Mouse (Mus musculus) lung, embryonic 15.5 days (tissue): ENCODE measurements at regions not wholly inside any gene's neighbourhood (a gene's known extent, or its start where the extent isn't known, plus 50 kb on each side); places are given as distances from the start of the nearest gene placed in this dataset.
A peak's percentile ranks its signal among the peaks of the same experiment; 100 is the strongest.

Experiments used
- ATAC-seq: fragments of 200-750 bp; cut with Nextera tagmentation; 2 replicates; pipeline ENCODE4 v1.8.0; 2017; ENCODE audit warnings: moderate number of reproducible peaks, borderline replicate concordance; ENCODE audit not compliant: low FRiP score, low TSS enrichment; ENCODE audit errors: extremely low read depth
- H3K27ac ChIP-seq: fragments of 300-500 bp; sonication (generic); 2 replicates; pipeline ENCODE4 v1.5.1; 2015; ENCODE audit warnings: moderate library complexity, mild to moderate bottlenecking, inconsistent platforms
- H3K27me3 ChIP-seq: fragments of 300-500 bp; sonication (generic); 2 replicates; pipeline ENCODE4 v1.6.1; 2015; ENCODE audit warnings: inconsistent platforms
- H3K36me3 ChIP-seq: fragments of 300-500 bp; sonication (generic); 2 replicates; pipeline ENCODE4 v1.6.1; 2015; ENCODE audit warnings: inconsistent platforms
- H3K4me1 ChIP-seq: fragments of 300-500 bp; sonication (generic); 2 replicates; pipeline ENCODE4 v1.6.1; 2015; ENCODE audit warnings: inconsistent platforms
- H3K4me2 ChIP-seq: fragments of 300-500 bp; sonication (generic); 2 replicates; pipeline ENCODE4 v1.6.1; 2015; ENCODE audit warnings: inconsistent platforms, mild to moderate bottlenecking, moderate library complexity
- H3K4me3 ChIP-seq: fragments of 300-500 bp; sonication (generic); 2 replicates; pipeline ENCODE4 v1.5.1; 2015; ENCODE audit warnings: mild to moderate bottlenecking, inconsistent platforms
- H3K9ac ChIP-seq: fragments of 300-500 bp; sonication (generic); 2 replicates; pipeline ENCODE4 v1.6.1; 2015; ENCODE audit warnings: inconsistent platforms
- H3K9me3 ChIP-seq: fragments of 300-500 bp; sonication (generic); 2 replicates; pipeline ENCODE4 v1.6.1; 2016; ENCODE audit warnings: inconsistent platforms
- WGBS: fragments of 180-500 bp; shearing (Covaris S2); methylation state at CpG from one replicate; pipeline ENCODE4 v1.1.7; 2015; 5-methylcytosine and 5-hydroxymethylcytosine counted together

DNA sequence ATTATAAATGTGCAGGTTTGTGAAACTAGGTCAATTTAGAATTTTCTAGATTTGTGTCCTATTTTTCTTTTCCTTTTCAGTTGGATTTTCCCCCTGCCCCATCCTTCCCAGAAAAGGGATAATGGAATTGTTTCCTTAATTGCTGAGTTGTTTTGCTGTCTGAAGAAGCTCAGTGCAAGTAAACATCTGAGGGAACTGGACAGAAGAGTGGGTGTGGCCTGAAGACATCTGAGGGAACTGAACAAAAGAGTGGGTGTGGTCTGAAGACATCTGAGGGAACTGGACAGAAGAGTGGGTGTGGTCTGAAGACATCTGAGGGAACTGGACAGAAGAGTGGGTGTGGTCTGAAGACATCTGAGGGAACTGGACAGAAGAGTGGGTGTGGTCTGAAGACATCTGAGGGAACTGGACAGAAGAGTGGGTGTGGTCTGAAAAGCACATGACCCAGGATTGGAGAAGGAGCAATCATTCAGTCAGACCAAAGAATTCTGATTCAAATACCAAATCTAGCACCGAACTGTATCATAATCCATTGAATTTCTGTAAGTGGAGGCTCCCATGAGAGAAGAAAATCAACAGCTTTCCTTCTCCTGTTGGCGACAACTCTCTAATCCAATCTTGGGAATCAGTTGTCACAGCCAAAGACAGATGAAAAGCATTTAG is 1479.8 kb downstream of the 4930444P10Rik start:
- no peaks in the 10 kb centered on the region for H3K36me3 ChIP-seq
- no peak overlapping the region for H3K27ac ChIP-seq
- no peak for ATAC-seq
- no peak overlapping the region for H3K4me2 ChIP-seq
- 93% methylated on average over 2 of the region's 2 CpGs for WGBS
- H3K27me3 ChIP-seq = no peaks in the 10 kb centered on the region
- H3K4me1 ChIP-seq = peaks cover 4% of the 10 kb centered on the region; the same call in 1 of the 2 replicates
- H3K4me3 ChIP-seq = no peak overlapping the region
- no peak overlapping the region for H3K9ac ChIP-seq
- no peaks in the 10 kb centered on the region for H3K9me3 ChIP-seq

DNA sequence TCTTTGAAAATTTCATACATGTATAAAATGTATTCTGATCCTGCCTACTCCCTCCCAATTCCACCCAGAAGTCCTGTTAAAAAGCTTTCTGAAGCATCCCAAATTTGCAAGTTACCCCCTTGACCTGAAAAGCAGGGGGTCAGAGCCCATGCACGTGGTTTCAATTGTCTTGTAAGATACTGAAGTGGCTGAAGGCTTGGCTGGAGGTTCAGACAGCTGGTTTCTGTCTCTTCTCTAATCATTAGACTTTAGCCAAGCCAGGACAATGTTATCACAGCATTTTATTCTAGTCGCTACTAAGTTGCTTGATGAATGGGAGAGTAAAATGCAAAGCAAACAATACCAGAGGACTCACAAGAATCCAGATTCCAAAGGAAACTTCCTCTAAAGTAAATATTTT is 1484.1 kb downstream of the 4930444P10Rik start:
- peak; percentile 84; the same call in 1 of the 2 replicates for ATAC-seq

GRCm38 (mm10) chr1:14595961-14596360 is 1497.2 kb downstream of the 4930444P10Rik start:
- no peaks in the 10 kb centered on the region for H3K36me3 ChIP-seq
- WGBS = 68% methylated on average over 1 of the region's 1 CpGs
- H3K4me2 ChIP-seq = no peak overlapping the region
- no peaks in the 10 kb centered on the region for H3K9me3 ChIP-seq
- no peak overlapping the region for H3K4me3 ChIP-seq
- no peak overlapping the region for H3K9ac ChIP-seq
- H3K27ac ChIP-seq = no peak overlapping the region
- H3K27me3 ChIP-seq = no peaks in the 10 kb centered on the region
- no peak for ATAC-seq
- H3K4me1 ChIP-seq = no peaks in the 10 kb centered on the region

More for the DNA sequence above, 1484.1 kb downstream of the 4930444P10Rik start:
- Histone ChIP-seq H3K4me1 (peaks cover 4% of the 10 kb centered on the region; the same call in 1 of the 2 replicates), H3K27ac (no peak overlapping the region), H3K9me3 (no peaks in the 10 kb centered on the region), H3K9ac (no peak overlapping the region), H3K27me3 (no peaks in the 10 kb centered on the region), H3K36me3 (no peaks in the 10 kb centered on the region), H3K4me2 (no peak overlapping the region), H3K4me3 (no peak overlapping the region)
- 6% methylated on average over 2 of the region's 2 CpGs for WGBS

DNA sequence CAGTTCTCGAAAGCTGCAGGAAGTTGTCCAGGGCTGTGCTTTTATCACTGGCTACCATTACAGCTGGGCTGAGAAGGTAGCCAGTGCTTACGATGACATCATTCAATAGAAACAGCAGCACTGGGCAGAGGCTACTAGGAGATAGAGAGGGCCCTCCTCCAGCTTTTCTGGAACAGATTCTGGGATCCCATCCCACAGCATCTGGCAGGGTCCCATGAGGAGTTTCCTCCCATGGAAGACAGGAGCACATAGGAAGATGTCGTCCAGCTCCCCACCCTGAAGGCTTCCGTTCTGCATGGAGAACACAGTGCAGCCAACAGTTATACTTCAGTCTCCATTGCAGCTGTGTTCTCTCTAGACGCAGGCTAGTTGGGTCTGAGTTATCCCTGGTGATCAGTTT is 1503.2 kb downstream of the 4930444P10Rik start:
- no peaks in the 10 kb centered on the region for H3K36me3 ChIP-seq
- H3K4me1 ChIP-seq = no peaks in the 10 kb centered on the region
- H3K27ac ChIP-seq = no peak overlapping the region
- no peak for ATAC-seq
- no peak overlapping the region for H3K4me2 ChIP-seq
- H3K27me3 ChIP-seq = no peaks in the 10 kb centered on the region
- no peak overlapping the region for H3K9ac ChIP-seq
- 70% methylated on average over 5 of the region's 5 CpGs for WGBS
- H3K4me3 ChIP-seq = no peak overlapping the region
- no peaks in the 10 kb centered on the region for H3K9me3 ChIP-seq

- no peak for ATAC-seq
- no peaks in the 10 kb centered on the region for H3K36me3 ChIP-seq
- no peaks in the 10 kb centered on the region for H3K27me3 ChIP-seq
- H3K4me1 ChIP-seq = no peaks in the 10 kb centered on the region
- H3K9me3 ChIP-seq = no peaks in the 10 kb centered on the region
- H3K9ac ChIP-seq = no peak overlapping the region
- H3K27ac ChIP-seq = no peak overlapping the region
- WGBS = 82% methylated on average over 1 of the region's 1 CpGs
- H3K4me2 ChIP-seq = no peak overlapping the region
- no peak overlapping the region for H3K4me3 ChIP-seq
Measured at GRCm38 (mm10) chr1:14579376-14579775, 1513.7 kb downstream of the 4930444P10Rik start.

DNA sequence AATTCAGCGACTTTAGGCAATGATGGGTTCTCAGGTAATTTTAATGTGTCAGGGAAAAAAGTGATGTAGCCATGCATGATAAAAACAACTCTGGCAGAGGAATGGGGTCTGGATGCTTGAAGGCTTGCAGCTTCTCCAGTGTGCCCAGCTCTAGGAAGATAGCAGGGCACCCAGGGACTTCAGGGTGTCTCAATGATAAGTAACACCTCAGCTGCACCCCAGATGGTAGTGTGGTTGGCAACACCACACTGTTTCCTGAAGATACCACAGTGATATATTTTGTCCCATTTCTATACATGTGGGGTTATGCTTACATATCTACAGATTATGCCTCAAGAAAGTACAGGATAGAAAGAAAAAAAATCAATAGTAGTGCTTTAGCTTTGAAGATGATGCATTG is 1516.9 kb downstream of the 4930444P10Rik start:
- Histone ChIP-seq H3K4me3 (no peak overlapping the region), H3K4me1 (no peaks in the 10 kb centered on the region), H3K36me3 (no peaks in the 10 kb centered on the region), H3K27ac (no peak overlapping the region), H3K4me2 (no peak overlapping the region), H3K27me3 (no peaks in the 10 kb centered on the region), H3K9me3 (no peaks in the 10 kb centered on the region), H3K9ac (no peak overlapping the region)
- WGBS = 90% methylated on average over 1 of the region's 1 CpGs
- ATAC-seq = no peak

GRCm38 (mm10) chr1:14570562-14570981 is 1522.6 kb downstream of the 4930444P10Rik start:
- no peaks in the 10 kb centered on the region; the same call in 1 of the 2 replicates for H3K27me3 ChIP-seq
- no peaks in the 10 kb centered on the region for H3K9me3 ChIP-seq
- 9% methylated on average over 5 of the region's 5 CpGs for WGBS
- H3K4me3 ChIP-seq = no peak overlapping the region
- no peaks in the 10 kb centered on the region for H3K36me3 ChIP-seq
- H3K4me1 ChIP-seq = no peaks in the 10 kb centered on the region
- ATAC-seq = peak; percentile 21; the same call in 1 of the 2 replicates
- H3K9ac ChIP-seq = no peak overlapping the region
- no peak overlapping the region for H3K4me2 ChIP-seq
- H3K27ac ChIP-seq = no peak overlapping the region

- ATAC-seq = peak; percentile 92
- H3K27me3 ChIP-seq = no peaks in the 10 kb centered on the region; the same call in 1 of the 2 replicates
- no peak overlapping the region for H3K4me3 ChIP-seq
- H3K9ac ChIP-seq = no peak overlapping the region
- no peaks in the 10 kb centered on the region for H3K36me3 ChIP-seq
- no peak overlapping the region for H3K4me2 ChIP-seq
- no peak overlapping the region for H3K27ac ChIP-seq
- no peaks in the 10 kb centered on the region for H3K4me1 ChIP-seq
- WGBS = 48% methylated on average over 3 of the region's 3 CpGs
- no peaks in the 10 kb centered on the region for H3K9me3 ChIP-seq
Measured at GRCm38 (mm10) chr1:14570113-14570512, 1523.0 kb downstream of the 4930444P10Rik start.

DNA sequence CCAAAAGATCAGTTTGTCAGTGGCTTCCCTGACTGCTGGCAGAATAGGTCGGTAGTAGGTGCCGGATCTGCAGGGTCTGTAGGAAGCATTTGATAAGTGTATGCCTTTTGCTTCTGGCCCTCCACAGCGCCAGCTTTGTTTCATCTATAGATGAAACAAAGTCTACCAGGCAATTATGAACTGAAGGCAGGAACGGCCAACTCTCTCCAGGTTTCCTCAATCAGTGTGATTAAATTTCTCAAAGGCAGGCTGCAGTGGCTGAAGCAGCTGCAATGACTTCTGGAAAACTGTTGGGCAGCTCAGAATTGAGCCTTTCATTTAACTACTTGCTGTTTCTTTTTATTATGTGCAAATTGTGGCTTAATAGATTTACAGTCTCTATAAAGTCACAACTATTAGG is 1526.1 kb downstream of the 4930444P10Rik start:
- 72% methylated on average over 4 of the region's 4 CpGs for WGBS
- H3K4me3 ChIP-seq = no peak overlapping the region
- no peaks in the 10 kb centered on the region for H3K9me3 ChIP-seq
- no peak for ATAC-seq
- no peaks in the 10 kb centered on the region for H3K36me3 ChIP-seq
- no peaks in the 10 kb centered on the region; the same call in 1 of the 2 replicates for H3K27me3 ChIP-seq
- no peak overlapping the region for H3K27ac ChIP-seq
- H3K4me2 ChIP-seq = no peak overlapping the region
- H3K9ac ChIP-seq = no peak overlapping the region
- no peaks in the 10 kb centered on the region for H3K4me1 ChIP-seq

DNA sequence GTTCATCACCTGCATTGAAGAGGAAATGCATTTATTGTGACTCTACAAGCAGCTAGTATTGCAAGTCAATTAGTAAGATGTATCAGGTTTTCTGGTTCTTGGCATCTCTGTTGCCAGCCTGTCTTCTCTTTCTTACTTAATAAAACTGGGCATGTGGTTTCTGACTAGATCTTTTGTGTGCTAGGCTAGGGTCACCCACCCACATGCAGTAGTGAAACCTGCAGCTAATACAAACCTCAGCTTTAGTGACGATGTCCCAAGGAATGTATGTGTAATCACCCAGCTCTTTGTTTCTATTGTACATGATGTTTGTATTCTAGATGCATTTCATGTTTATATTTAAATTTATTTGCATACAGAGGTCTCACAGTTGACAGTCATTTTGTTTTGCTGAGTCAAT is 1526.7 kb downstream of the 4930444P10Rik start:
- Histone ChIP-seq H3K4me2 (no peak overlapping the region), H3K9ac (no peak overlapping the region), H3K36me3 (no peaks in the 10 kb centered on the region), H3K4me3 (no peak overlapping the region), H3K9me3 (no peaks in the 10 kb centered on the region), H3K27ac (no peak overlapping the region), H3K27me3 (no peaks in the 10 kb centered on the region; the same call in 1 of the 2 replicates), H3K4me1 (no peaks in the 10 kb centered on the region)
- 79% methylated on average over 1 of the region's 1 CpGs for WGBS
- ATAC-seq = no peak
